Mouse (Mus musculus) forebrain, embryonic 14.5 days (tissue): ENCODE results near the gene Yy1. TPM values are rescaled to one million over a fixed set of nuclear protein-coding genes. Genes with fewer than 3 reads are reported as not detected.

ENCODE experiments used
- ATAC-seq: fragments of 200-750 bp; cut with Nextera tagmentation; 2 replicates; pipeline ENCODE4 v1.8.0; 2017; ENCODE audit warnings: mild to moderate bottlenecking, moderate library complexity
- DNase-seq: peaks from one replicate; pipeline ENCODE4 v3.0.0-alpha.2; 2015; ENCODE audit warnings: low spot score
- H3K27ac ChIP-seq: fragments of 300-500 bp; sonication (generic); 2 replicates; pipeline ENCODE4 v1.5.1; 2014; ENCODE audit warnings: low read depth, mild to moderate bottlenecking, control low read depth, low read length, moderate library complexity
- H3K27me3 ChIP-seq: fragments of 300-500 bp; sonication (generic); replicated peaks from 2 replicates; pipeline ENCODE4 v1.6.1; 2014; ENCODE audit warnings: low read length, control low read depth, mixed read lengths; ENCODE audit not compliant: control insufficient read depth, insufficient read depth
- H3K36me3 ChIP-seq: fragments of 300-500 bp; sonication (generic); 2 replicates; pipeline ENCODE4 v1.6.1; 2014; ENCODE audit warnings: low read length, control low read depth; ENCODE audit not compliant: control insufficient read depth, insufficient read depth
- H3K4me1 ChIP-seq: fragments of 300-500 bp; sonication (generic); 2 replicates; pipeline ENCODE4 v1.6.1; 2014; ENCODE audit warnings: antibody characterized with exemption, low read length, control low read depth; ENCODE audit not compliant: control insufficient read depth, insufficient read depth
- H3K4me2 ChIP-seq: fragments of 300-500 bp; sonication (generic); 2 replicates; pipeline ENCODE4 v1.6.1; 2014; ENCODE audit warnings: mild to moderate bottlenecking, control low read depth, low read length
- H3K4me3 ChIP-seq: fragments of 300-500 bp; sonication (generic); 2 replicates; pipeline ENCODE4 v1.5.1; 2014; ENCODE audit warnings: low read depth, low read length, control low read depth
- H3K9ac ChIP-seq: fragments of 300-500 bp; sonication (generic); 2 replicates; pipeline ENCODE4 v1.6.1; 2014; ENCODE audit warnings: mild to moderate bottlenecking, low read length, control low read depth, moderate library complexity
- H3K9me3 ChIP-seq: fragments of 300-500 bp; sonication (generic); replicated peaks from 2 replicates; pipeline ENCODE4 v1.6.1; 2016; ENCODE audit warnings: low read length, control low read depth, mixed read lengths; ENCODE audit not compliant: control insufficient read depth
- WGBS: fragments of 180-500 bp; shearing (Covaris S2); extraction: QIAGEN DNeasy Blood & Tissue Kit; methylation state at CpG from one replicate; pipeline ENCODE4 v1.1.7; 2014; 5-methylcytosine and 5-hydroxymethylcytosine counted together
- polyA plus RNA-seq: library from polyadenylated mRNA; unstranded; fragments of >200 nt; fragmentation: Nextera tagmentation; extraction: Ambion mirVana; gene quantifications from 2 replicates; pipeline ENCODE4 v1.2.1, GENCODE M21; 2014

Yy1 gene
- polyA plus RNA-seq, 1 experiment from 2014 or later = 17.6 TPM

- Histone ChIP-seq H3K4me3 (peak overlapping the region; percentile 99), H3K27me3 (no peaks in the 10 kb centered on the region), H3K4me2 (peak overlapping the region; percentile 59), H3K27ac (peak overlapping the region; percentile 98), H3K9me3 (no peaks in the 10 kb centered on the region), H3K4me1 (peaks cover 29% of the 10 kb centered on the region), H3K36me3 (no peaks in the 10 kb centered on the region), H3K9ac (peak overlapping the region; percentile 68)
- WGBS = under 1% methylated on average over 52 of the region's 52 CpGs
- DNase-seq (peak; percentile 86), ATAC-seq (peak; percentile 29)
Measured at GRCm38 (mm10) chr12:108792152-108792545, 624 bp upstream of the Yy1 start.

GRCm38 (mm10) chr12:108793453-108793941 lies 724 bp downstream of the Yy1 start:
- Histone ChIP-seq H3K4me1 (peaks cover 29% of the 10 kb centered on the region), H3K4me3 (peak overlapping the region; percentile 99), H3K27ac (peak overlapping the region; percentile 98), H3K36me3 (no peaks in the 10 kb centered on the region), H3K9ac (peak overlapping the region; percentile 89), H3K9me3 (no peaks in the 10 kb centered on the region), H3K27me3 (no peaks in the 10 kb centered on the region), H3K4me2 (peak overlapping the region; percentile 44)
- under 1% methylated on average over 61 of the region's 71 CpGs for WGBS
- ATAC-seq = no peak
- no peak for DNase-seq

GRCm38 (mm10) chr12:108794078-108794711 lies 1.4 kb downstream of the Yy1 start:
- no peaks in the 10 kb centered on the region for H3K9me3 ChIP-seq
- ATAC-seq (peak; percentile 67), DNase-seq (peak; percentile 91)
- peak overlapping the region; percentile 99 for H3K4me3 ChIP-seq
- peaks cover 29% of the 10 kb centered on the region for H3K4me1 ChIP-seq
- H3K9ac ChIP-seq = peak overlapping the region; percentile 89
- H3K4me2 ChIP-seq = peak overlapping the region; percentile 87
- peak overlapping the region; percentile 98 for H3K27ac ChIP-seq
- WGBS = under 1% methylated on average over 64 of the region's 94 CpGs
- no peaks in the 10 kb centered on the region for H3K27me3 ChIP-seq
- no peaks in the 10 kb centered on the region for H3K36me3 ChIP-seq

GRCm38 (mm10) chr12:108794979-108795537 lies 2.3 kb downstream of the Yy1 start:
- H3K4me1 ChIP-seq = peaks cover 29% of the 10 kb centered on the region
- WGBS = 18% methylated on average over 9 of the region's 9 CpGs
- DNase-seq (peak; percentile 17), ATAC-seq (no peak)
- 0 out of 2 replicates have a peak, but pooled peaks cover 3% of the 10 kb centered on the region for H3K36me3 ChIP-seq
- no peaks in the 10 kb centered on the region for H3K9me3 ChIP-seq
- H3K27me3 ChIP-seq = no peaks in the 10 kb centered on the region
- H3K4me3 ChIP-seq = peak overlapping the region; percentile 99
- peak overlapping the region; percentile 89 for H3K9ac ChIP-seq
- no peak overlapping the region for H3K27ac ChIP-seq
- H3K4me2 ChIP-seq = peak overlapping the region; percentile 87

GRCm38 (mm10) chr12:108801613-108802012 lies 8.8 kb downstream of the Yy1 start:
- H3K9me3 ChIP-seq = no peaks in the 10 kb centered on the region
- WGBS = 73% methylated on average over 2 of the region's 2 CpGs
- no peak overlapping the region for H3K27ac ChIP-seq
- H3K4me3 ChIP-seq = no peak overlapping the region
- H3K4me2 ChIP-seq = no peak overlapping the region
- ATAC-seq (no peak), DNase-seq (no peak)
- 0 out of 2 replicates have a peak, but pooled peaks cover 3% of the 10 kb centered on the region for H3K36me3 ChIP-seq
- H3K27me3 ChIP-seq = no peaks in the 10 kb centered on the region
- H3K4me1 ChIP-seq = peaks cover 11% of the 10 kb centered on the region; the same call in 1 of the 2 replicates
- H3K9ac ChIP-seq = no peak overlapping the region

GRCm38 (mm10) chr12:108804388-108804787 lies 11.6 kb downstream of the Yy1 start:
- peaks cover 10% of the 10 kb centered on the region; the same call in 1 of the 2 replicates for H3K4me1 ChIP-seq

GRCm38 (mm10) chr12:108808465-108808864 lies 15.7 kb downstream of the Yy1 start:
- ATAC-seq (no peak), DNase-seq (no peak)
- Histone ChIP-seq H3K27me3 (no peaks in the 10 kb centered on the region), H3K4me1 (no peaks in the 10 kb centered on the region), H3K4me3 (no peak overlapping the region), H3K36me3 (peaks cover 12% of the 10 kb centered on the region), H3K4me2 (no peak overlapping the region), H3K27ac (no peak overlapping the region), H3K9me3 (no peaks in the 10 kb centered on the region), H3K9ac (no peak overlapping the region)
- WGBS = 87% methylated on average over 2 of the region's 2 CpGs

More at GRCm38 (mm10) chr12:108804388-108804787, 11.6 kb downstream of the Yy1 start:
- no peak overlapping the region for H3K4me3 ChIP-seq
- H3K9me3 ChIP-seq = no peaks in the 10 kb centered on the region
- H3K4me2 ChIP-seq = no peak overlapping the region
- H3K27me3 ChIP-seq = no peaks in the 10 kb centered on the region
- DNase-seq = no peak
- WGBS = 86% methylated on average over 2 of the region's 2 CpGs
- peaks cover 14% of the 10 kb centered on the region for H3K36me3 ChIP-seq
- H3K27ac ChIP-seq = no peak overlapping the region
- H3K9ac ChIP-seq = no peak overlapping the region
- ATAC-seq = no peak

- no peaks in the 10 kb centered on the region for H3K4me1 ChIP-seq
- H3K9ac ChIP-seq = no peak overlapping the region
- DNase-seq (no peak), ATAC-seq (no peak)
- no peak overlapping the region for H3K27ac ChIP-seq
- H3K9me3 ChIP-seq = no peaks in the 10 kb centered on the region
- H3K27me3 ChIP-seq = no peaks in the 10 kb centered on the region
- no peak overlapping the region for H3K4me2 ChIP-seq
- peaks cover 15% of the 10 kb centered on the region for H3K36me3 ChIP-seq
- 92% methylated on average over 1 of the region's 1 CpGs for WGBS
- no peak overlapping the region for H3K4me3 ChIP-seq
Measured at GRCm38 (mm10) chr12:108809771-108810170, 17.0 kb downstream of the Yy1 start.

- H3K9ac ChIP-seq = no peak overlapping the region
- H3K4me3 ChIP-seq = no peak overlapping the region
- WGBS = 90% methylated on average over 7 of the region's 7 CpGs
- no peak overlapping the region for H3K27ac ChIP-seq
- H3K27me3 ChIP-seq = no peaks in the 10 kb centered on the region
- no peak for ATAC-seq
- H3K4me1 ChIP-seq = no peaks in the 10 kb centered on the region
- peaks cover 20% of the 10 kb centered on the region for H3K36me3 ChIP-seq
- DNase-seq = no peak
- no peaks in the 10 kb centered on the region for H3K9me3 ChIP-seq
- H3K4me2 ChIP-seq = no peak overlapping the region
Measured at GRCm38 (mm10) chr12:108810309-108810708, 17.5 kb downstream of the Yy1 start.
